In genomic region chr13:37658034-37658433, GRCm38 (mm10) we compare ENCODE assay signal across 9 mouse cellular contexts.
DNase-seq lines count a peak whose midpoint lies in the region; ATAC-seq and TF ChIP-seq lines count a peak whose summit lies in the region.
"Had no signal": no experiment of that assay in that cellular context is flagged by ENCODE, and none has a peak within 500 bp of the region (broad histone marks: within the 10 kb centered on the region; RNA-seq: fewer than 3 reads in every experiment).

No protein-coding gene starts in this region.

- H3K27me3 ChIP-seq in heart, adult 2 months (ENCODE audit: control insufficient read depth, insufficient read depth, low read length) = no peaks in the 10 kb centered on the region
- H3K27me3 ChIP-seq in heart, embryonic 12.5 days (replicated peaks) = no peaks in the 10 kb centered on the region
- no peaks in the 10 kb centered on the region for H3K27me3 ChIP-seq in spleen, adult 2 months (ENCODE audit: control insufficient read depth, insufficient read depth, low read length)
- H3K27me3 ChIP-seq in forebrain, embryonic 10.5 days (ENCODE audit: poor library complexity, severe bottlenecking) = no peaks in the 10 kb centered on the region
- H3K27me3 ChIP-seq: embryonic facial prominence, embryonic 15.5 days had no signal

- H3K9me3 ChIP-seq in heart, embryonic 12.5 days (replicated peaks) = no peaks in the 10 kb centered on the region
- no peaks in the 10 kb centered on the region for H3K9me3 ChIP-seq in forebrain, embryonic 10.5 days
- H3K9me3 ChIP-seq: embryonic facial prominence, embryonic 15.5 days had no signal

- TF ChIP-seq EP300 in heart, adult 2 months (IDR thresholded peaks at IDR 0.05; ENCODE audit: insufficient read depth, low read depth, low read length) = no peak

- WGBS in heart, adult 2 months = 0% methylated on average over 2 of the region's 2 CpGs
- 30% methylated on average over 2 of the region's 2 CpGs for WGBS in heart, embryonic 12.5 days
- WGBS in spleen, adult 2 months = 0% methylated on average over 2 of the region's 2 CpGs
- WGBS in forebrain, embryonic 10.5 days = 67% methylated on average over 2 of the region's 2 CpGs

- H3K4me2 ChIP-seq in heart, embryonic 12.5 days = no peak overlapping the region
- H3K4me2 ChIP-seq: embryonic facial prominence, embryonic 15.5 days had no signal

- H3K9ac ChIP-seq in heart, adult 2 months (ENCODE audit: low read depth, low read length) = no peak overlapping the region
- no peak overlapping the region for H3K9ac ChIP-seq in heart, embryonic 12.5 days
- H3K9ac ChIP-seq: embryonic facial prominence, embryonic 15.5 days had no signal

- TF ChIP-seq CTCF in heart, adult 2 months (IDR thresholded peaks at IDR 0.05) = no peak
- TF ChIP-seq CTCF in spleen, adult 2 months (IDR thresholded peaks at IDR 0.05; ENCODE audit: extremely low read depth, insufficient read depth, insufficient read length, insufficient replicate concordance) = no peak; the same call in 1 of the 2 replicates

- no peak for TF ChIP-seq POLR2A in heart, adult 2 months (IDR thresholded peaks at IDR 0.05; ENCODE audit: insufficient read depth, low read depth, low read length)
- TF ChIP-seq POLR2A in spleen, adult 2 months (IDR thresholded peaks at IDR 0.05; ENCODE audit: low read depth, low read length) = no peak

- no peak for ATAC-seq in heart, embryonic 12.5 days (ENCODE audit: insufficient number of reproducible peaks, low FRiP score)
- peak; percentile 80 to 83 for ATAC-seq in hematopoietic stem cell, adult 5-6 weeks (replicated peaks in 1 of 2; ENCODE audit: insufficient read depth in 1 of 2, low FRiP score in 2 of 2, low TSS enrichment in 1 of 2, low read depth in 1 of 2, poor library complexity in 2 of 2, severe bottlenecking in 2 of 2)

- no peaks in the 10 kb centered on the region for H3K36me3 ChIP-seq in heart, adult 2 months (ENCODE audit: control insufficient read depth, insufficient read depth, low read length)
- no peaks in the 10 kb centered on the region for H3K36me3 ChIP-seq in heart, embryonic 12.5 days
- H3K36me3 ChIP-seq in spleen, adult 2 months (ENCODE audit: control insufficient read depth, insufficient read depth, low read length) = no peaks in the 10 kb centered on the region
- no peaks in the 10 kb centered on the region for H3K36me3 ChIP-seq in forebrain, embryonic 10.5 days (replicated peaks)
- H3K36me3 ChIP-seq: embryonic facial prominence, embryonic 15.5 days had no signal

- intact Hi-C loops in heart, adult 2 months (cut with DNase I) = loop anchor here (10.0 kb wide), 1 partner anchor 107 kb away; no protein-coding TSS in a partner anchor

- DNase-seq in heart, adult 2 months = peak in 1 of 2 experiments; percentile 49
- DNase-seq in CD4-positive helper T cell, adult 2 months (ENCODE audit: low read depth, low spot score) = peak; percentile 36
- DNase-seq in spleen, adult 2 months (ENCODE audit: low read depth in 1 of 2, low spot score in 2 of 2) = peak; percentile 73
- DNase-seq in testis, postnatal 10 days (ENCODE audit: low spot score) = no peak
- no peak for DNase-seq in forebrain, embryonic 10.5 days (ENCODE audit: extremely low spot score, low spot score)
- no peak for DNase-seq in embryo, embryonic 11 days

- H3K79me2 ChIP-seq in heart, adult 2 months (replicated peaks; ENCODE audit: control insufficient read depth, insufficient read depth, low read length) = no peaks in the 10 kb centered on the region

- peaks cover 4% of the 10 kb centered on the region for H3K4me1 ChIP-seq in heart, adult 2 months (ENCODE audit: control insufficient read depth, insufficient read depth, low read length)
- peaks cover 15% of the 10 kb centered on the region for H3K4me1 ChIP-seq in heart, embryonic 12.5 days (replicated peaks)
- H3K4me1 ChIP-seq in spleen, adult 2 months (ENCODE audit: control insufficient read depth, insufficient read depth, insufficient read length) = peaks cover 15% of the 10 kb centered on the region; the same call in 1 of the 2 replicates
- 0 out of 2 replicates have a peak, but pooled peaks cover 3% of the 10 kb centered on the region for H3K4me1 ChIP-seq in forebrain, embryonic 10.5 days

- H3K4me3 ChIP-seq in heart, adult 2 months = no peak overlapping the region
- H3K4me3 ChIP-seq in heart, embryonic 12.5 days = no peak overlapping the region
- peak overlapping the region; percentile 31 for H3K4me3 ChIP-seq in spleen, adult 2 months (ENCODE audit: extremely low read depth, insufficient read depth, insufficient read length)
- H3K4me3 ChIP-seq in forebrain, embryonic 10.5 days = no peak overlapping the region
- H3K4me3 ChIP-seq: embryonic facial prominence, embryonic 15.5 days had no signal

- H3K27ac ChIP-seq in heart, adult 2 months = peak overlapping the region; percentile 38; the same call in 1 of the 2 replicates
- no peak overlapping the region for H3K27ac ChIP-seq in heart, embryonic 12.5 days (ENCODE audit: poor library complexity, severe bottlenecking)
- peak overlapping the region; percentile 11 for H3K27ac ChIP-seq in spleen, adult 2 months (ENCODE audit: insufficient read depth, low read length)
- H3K27ac ChIP-seq in forebrain, embryonic 10.5 days = no peak overlapping the region

Comparison
In these comparisons a context has a peak if more than half of its experiments do, and no peak if none do; other contexts are left out.
1. H3K27ac ChIP-seq: peak in heart, adult 2 months (single experiment) and spleen, adult 2 months (single experiment); none in heart, embryonic 12.5 days (single experiment) and forebrain, embryonic 10.5 days (single experiment).
2. DNase-seq: peak in CD4-positive helper T cell, adult 2 months (single experiment) and spleen, adult 2 months (2 of 2); none in testis, postnatal 10 days (single experiment), forebrain, embryonic 10.5 days (single experiment) and embryo, embryonic 11 days (single experiment).